Mouse (Mus musculus): ENCODE results near the gene Tbc1d15.
A peak's percentile ranks its signal among the peaks of the same experiment; 100 is the strongest.

The Tbc1d15 gene

GRCm38 (mm10) chr10:115251088-115251934 is at the start of gene Tbc1d15:
Tbc1d15 (minus strand) TSS chr10:115251467.
- peak; percentile 97 to 99 for DNase-seq

- no peak for DNase-seq
These were observed 47.4 kb upstream of the Tbc1d15 start for GRCm38 (mm10) chr10:115298683-115299082.

- DNase-seq: no peak
These were observed 46.3 kb upstream of the Tbc1d15 start for GRCm38 (mm10) chr10:115297582-115297981.

GRCm38 (mm10) chr10:115296401-115296935 is 45.2 kb upstream of the Tbc1d15 start:
- no peak for DNase-seq

GRCm38 (mm10) chr10:115295162-115295561 is 43.9 kb upstream of the Tbc1d15 start:
- DNase-seq: no peak

- DNase-seq: no peak
These were observed 43.4 kb upstream of the Tbc1d15 start for GRCm38 (mm10) chr10:115294715-115295114.

GRCm38 (mm10) chr10:115293946-115294345 is 42.7 kb upstream of the Tbc1d15 start:
- no peak for DNase-seq

GRCm38 (mm10) chr10:115290671-115291070 is 39.4 kb upstream of the Tbc1d15 start:
- DNase-seq: no peak

- no peak for DNase-seq
These were observed 37.6 kb upstream of the Tbc1d15 start for GRCm38 (mm10) chr10:115288856-115289255.

- no peak for DNase-seq
These were observed 32.9 kb upstream of the Tbc1d15 start for GRCm38 (mm10) chr10:115284170-115284569.

- DNase-seq: no peak
These were observed 30.1 kb upstream of the Tbc1d15 start for GRCm38 (mm10) chr10:115281381-115281780.

GRCm38 (mm10) chr10:115271649-115272048 is 20.4 kb upstream of the Tbc1d15 start:
- DNase-seq: no peak

GRCm38 (mm10) chr10:115270612-115271390 is 19.5 kb upstream of the Tbc1d15 start:
- no peak for DNase-seq

GRCm38 (mm10) chr10:115262926-115263562 is 11.8 kb upstream of the Tbc1d15 start:
- DNase-seq: no peak

GRCm38 (mm10) chr10:115262261-115262660 is 11.0 kb upstream of the Tbc1d15 start:
- DNase-seq: no peak

- DNase-seq: no peak
These were observed 10.2 kb upstream of the Tbc1d15 start for GRCm38 (mm10) chr10:115261428-115261827.

- no peak for DNase-seq
These were observed 4.9 kb upstream of the Tbc1d15 start for GRCm38 (mm10) chr10:115256162-115256561.

- DNase-seq: no peak
These were observed 2.3 kb upstream of the Tbc1d15 start for GRCm38 (mm10) chr10:115253521-115253920.

GRCm38 (mm10) chr10:115252321-115252757 is 1.1 kb upstream of the Tbc1d15 start:
- peak; percentile 28 to 58 for DNase-seq

- DNase-seq: peak; percentile 50 to 62
These were observed 806 bp downstream of the Tbc1d15 start for GRCm38 (mm10) chr10:115250235-115251087.

GRCm38 (mm10) chr10:115248041-115248440 is 3.2 kb downstream of the Tbc1d15 start:
- no peak for DNase-seq

- DNase-seq: no peak
These were observed 5.8 kb downstream of the Tbc1d15 start for GRCm38 (mm10) chr10:115245488-115245887.

Measured in lung, adult 18-20 months (tissue).